ENCODE assay signal across 8 mouse cellular contexts in the genomic region with DNA sequence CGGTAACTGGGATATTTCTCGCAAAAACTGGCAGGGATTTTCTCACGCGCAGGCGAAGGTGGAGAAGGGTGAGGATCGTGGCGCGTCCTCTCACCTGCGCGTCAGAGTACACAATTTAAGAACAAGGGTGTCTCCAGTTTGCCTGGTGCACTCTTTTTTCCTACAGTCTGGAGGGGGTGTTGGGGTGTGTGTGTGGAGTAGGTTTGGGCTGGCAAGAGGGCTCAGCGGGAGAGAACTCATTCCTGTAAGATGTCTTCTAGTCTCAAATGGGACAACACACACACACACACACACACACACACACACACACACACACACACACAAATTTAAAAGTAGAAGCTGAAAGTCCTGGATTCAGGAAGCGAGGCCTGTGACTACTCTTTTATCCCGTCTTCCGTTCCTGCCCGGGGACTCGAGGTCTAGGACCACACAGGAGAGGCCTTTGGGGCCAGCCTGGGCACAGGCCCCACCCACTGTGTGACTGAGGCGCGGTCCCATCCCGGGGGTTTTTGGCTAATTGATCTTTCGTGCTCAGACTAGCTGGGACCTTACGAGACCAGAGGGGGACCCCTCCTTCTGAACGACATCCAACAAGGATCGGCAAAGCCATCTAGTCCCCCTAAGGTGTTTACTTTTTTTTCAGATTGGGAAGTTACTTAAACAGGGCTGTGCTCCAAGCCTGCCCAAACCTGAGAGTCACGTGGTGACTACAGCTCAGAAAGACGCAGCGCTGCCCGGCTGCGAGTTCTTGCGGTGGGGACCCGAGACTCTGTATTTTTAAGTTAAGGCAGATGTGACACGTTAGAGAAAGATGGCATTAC. TPM values are rescaled to one million over a fixed set of nuclear protein-coding genes. Genes with fewer than 3 reads are reported as not detected.
DNase-seq lines count a peak whose midpoint lies in the region; ATAC-seq and TF ChIP-seq lines count a peak whose summit lies in the region.

No protein-coding gene starts in this region.

- H3K27me3 ChIP-seq in intestine, postnatal 0 days (replicated peaks; ENCODE audit: control insufficient read depth, insufficient read depth, low read length), result peaks cover 28% of the 10 kb centered on the region
- peaks cover 3% of the 10 kb centered on the region; the same call in 1 of the 2 replicates for H3K27me3 ChIP-seq in neural tube, embryonic 14.5 days (ENCODE audit: control insufficient read depth, insufficient read depth, low read length)

- H3K4me3 ChIP-seq in layer of hippocampus, adult 2 months, result peak overlapping the region; percentile 61
- peak overlapping the region; percentile 47 for H3K4me3 ChIP-seq in intestine, postnatal 0 days (ENCODE audit: low read depth, low read length)
- H3K4me3 ChIP-seq in neural tube, embryonic 14.5 days (ENCODE audit: low read depth, low read length), result peak overlapping the region; percentile 52

- no peak for ATAC-seq in intestine, postnatal 0 days
- peak; percentile 39; the same call in 1 of the 2 replicates for ATAC-seq in neural tube, embryonic 14.5 days (ENCODE audit: low read depth)

- no peak for TF ChIP-seq CTCF in layer of hippocampus, adult 2 months (conservative IDR thresholded peaks at IDR 0.05)
- no peak for TF ChIP-seq CTCF in intestine, postnatal 0 days (IDR thresholded peaks at IDR 0.05; ENCODE audit: low read depth)

- no peak for DNase-seq in layer of hippocampus, adult 2 months (ENCODE audit: low spot score in 2 of 2)
- no peak for DNase-seq in layer of hippocampus, postnatal 25 days (ENCODE audit: extremely low spot score in 1 of 2, low spot score in 1 of 2)
- peak; percentile 45 for DNase-seq in embryo, embryonic 9.5 days (ENCODE audit: extremely low spot score)
- no peak for DNase-seq in cerebellum, adult 11 months
- DNase-seq in gastrocnemius, adult 18-20 months (ENCODE audit: low spot score), result no peak
- no peak for DNase-seq in layer of hippocampus, adult 9-10 months (ENCODE audit: low spot score)

- H3K4me1 ChIP-seq in intestine, postnatal 0 days (replicated peaks; ENCODE audit: control insufficient read depth, insufficient read depth, low read length), result 0 out of 2 replicates have a peak, but pooled peaks cover 6% of the 10 kb centered on the region
- H3K4me1 ChIP-seq in neural tube, embryonic 14.5 days (ENCODE audit: control insufficient read depth, insufficient read depth, low read length), result peaks cover 10% of the 10 kb centered on the region; the same call in 1 of the 2 replicates

- H3K9ac ChIP-seq in intestine, postnatal 0 days (ENCODE audit: low read depth, low read length), result no peak overlapping the region
- peak overlapping the region; percentile 41; the same call in 1 of the 2 replicates for H3K9ac ChIP-seq in neural tube, embryonic 14.5 days (replicated peaks; ENCODE audit: low read depth, low read length)

- WGBS in intestine, postnatal 0 days, result 8% methylated on average over 31 of the region's 31 CpGs
- 2% methylated on average over 31 of the region's 31 CpGs for WGBS in neural tube, embryonic 14.5 days

- H3K36me3 ChIP-seq in intestine, postnatal 0 days (ENCODE audit: control insufficient read depth, insufficient read depth), result no peaks in the 10 kb centered on the region
- H3K36me3 ChIP-seq in neural tube, embryonic 14.5 days (ENCODE audit: control insufficient read depth, insufficient read depth, low read length), result no peaks in the 10 kb centered on the region

- no peak overlapping the region for H3K27ac ChIP-seq in layer of hippocampus, adult 2 months
- no peak overlapping the region for H3K27ac ChIP-seq in intestine, postnatal 0 days (ENCODE audit: low read depth, low read length)
- no peak overlapping the region for H3K27ac ChIP-seq in neural tube, embryonic 14.5 days (ENCODE audit: low read depth, low read length)

- peak overlapping the region; percentile 86 for H3K4me2 ChIP-seq in intestine, postnatal 0 days (replicated peaks; ENCODE audit: low read depth)
- peak overlapping the region; percentile 97 for H3K4me2 ChIP-seq in neural tube, embryonic 14.5 days (ENCODE audit: low read depth, low read length)

- H3K9me3 ChIP-seq in intestine, postnatal 0 days (ENCODE audit: control insufficient read depth), result no peaks in the 10 kb centered on the region
- H3K9me3 ChIP-seq in neural tube, embryonic 14.5 days (ENCODE audit: control insufficient read depth, low read length), result no peaks in the 10 kb centered on the region

RNA-seq across cellular contexts. Expression of a gene that starts 42.3 kb away (rescaled TPM):
- total RNA-seq in layer of hippocampus, adult 2 months (2021), result 10 to 100 TPM; 17.0 to 17.6 TPM
- total RNA-seq in layer of hippocampus, postnatal 25 days (2021), result 10 to 100 TPM; 17.3 to 19.0 TPM
- 10.7 and 12.9 TPM in 2 replicates for polyA plus RNA-seq in intestine, postnatal 0 days (2015; fragmentation: Nextera tagmentation; extraction: Ambion mirVana)
- polyA plus RNA-seq in neural tube, embryonic 14.5 days (2014; fragmentation: Nextera tagmentation; extraction: Ambion mirVana), result 24.5 and 25.5 TPM in 2 replicates
- total RNA-seq in gastrocnemius, adult 18-20 months (2021), result 1 to 10 TPM; 7.4 to 7.6 TPM
